Mouse (Mus musculus): ENCODE data around the gene Hck.

The Hck gene

DNA sequence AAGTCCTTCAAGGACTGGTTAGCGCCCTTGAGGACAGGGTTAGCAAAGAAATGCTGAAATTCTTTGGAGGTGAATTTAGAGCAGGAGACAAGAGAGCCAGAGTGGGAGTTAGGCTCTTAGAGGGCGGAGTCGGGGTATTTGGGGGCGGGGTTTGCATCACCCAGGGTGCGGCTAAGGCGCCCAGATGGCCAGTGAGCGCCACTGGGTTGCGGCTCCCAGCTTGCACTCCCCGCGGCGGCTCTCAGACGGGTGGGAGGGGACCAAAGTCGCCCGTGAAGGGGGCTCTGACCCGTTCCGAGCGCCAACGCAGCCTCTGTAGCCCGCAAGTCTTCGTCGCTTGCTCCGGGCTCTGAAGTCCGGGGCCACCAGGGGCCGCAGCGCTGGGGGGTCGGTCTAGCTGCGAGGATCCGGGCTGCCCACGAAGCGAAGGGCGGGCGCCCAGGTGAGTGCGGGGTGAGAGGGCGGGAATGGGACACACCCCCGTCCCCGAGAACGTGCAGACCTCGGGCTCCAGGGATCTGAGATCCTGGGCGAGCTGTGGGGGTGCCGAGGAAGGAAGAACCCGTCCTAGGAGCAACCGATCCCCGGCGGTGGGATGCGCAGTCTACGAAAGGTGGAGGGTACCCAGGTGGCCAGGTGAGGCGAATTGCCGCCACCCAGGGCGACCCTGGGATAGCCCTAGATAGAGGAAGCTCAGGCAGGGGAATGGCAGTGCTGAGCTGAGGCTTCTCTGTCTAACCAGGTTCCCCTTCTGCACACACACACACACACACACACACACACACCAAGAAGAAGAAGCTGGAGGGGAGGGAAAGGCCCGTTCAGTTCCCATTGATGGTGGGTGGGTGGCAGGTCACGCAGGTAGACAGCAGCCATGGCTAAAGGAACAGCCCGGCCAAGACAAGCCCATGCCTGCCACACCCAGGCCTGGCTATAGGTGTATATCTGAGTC lies at the start of gene Hck:
Hck (plus strand) TSS at position 156 of the 952 bp plus-strand sequence.
- DNase-seq, result no peak

DNA sequence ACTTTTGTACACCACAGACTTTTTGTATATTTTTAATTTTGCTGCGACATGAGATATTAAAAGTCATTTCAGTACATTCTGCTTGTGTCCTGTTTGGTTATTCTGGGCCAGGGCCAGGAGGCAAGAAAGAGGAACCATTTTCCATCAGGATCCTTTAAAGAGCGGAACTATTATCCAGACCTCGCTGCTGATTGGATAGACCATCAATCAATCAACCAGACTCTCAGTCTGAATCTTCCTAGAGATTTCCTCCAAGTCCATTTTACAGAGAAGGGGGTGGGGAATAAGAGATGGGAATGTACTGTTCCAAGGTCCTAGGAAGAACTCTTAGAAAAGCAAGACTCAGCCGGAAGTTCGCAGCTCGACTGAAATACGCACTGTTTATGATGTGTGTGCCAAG lies 48.1 kb upstream of the Hck start:
- no peak for DNase-seq

DNA sequence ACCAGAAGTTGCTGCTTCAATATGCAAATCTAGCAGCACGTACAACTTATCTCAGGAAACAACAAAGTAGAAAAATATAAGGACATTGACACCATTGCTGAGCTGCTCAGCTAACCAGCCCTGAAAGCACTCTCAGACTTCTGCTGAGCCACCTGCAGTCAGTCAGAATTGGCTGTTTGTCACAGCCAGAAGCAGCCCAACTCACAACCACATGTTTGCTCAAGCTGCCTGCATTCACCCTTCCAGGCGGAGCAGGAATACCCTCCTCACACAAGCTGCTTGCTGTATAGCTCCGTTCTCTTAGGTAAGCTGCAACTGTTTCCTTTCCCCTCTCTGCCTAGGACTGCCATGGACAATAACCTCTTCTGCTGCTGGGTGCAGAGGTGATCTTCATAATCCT lies 44.9 kb upstream of the Hck start:
- DNase-seq, result no peak

DNA sequence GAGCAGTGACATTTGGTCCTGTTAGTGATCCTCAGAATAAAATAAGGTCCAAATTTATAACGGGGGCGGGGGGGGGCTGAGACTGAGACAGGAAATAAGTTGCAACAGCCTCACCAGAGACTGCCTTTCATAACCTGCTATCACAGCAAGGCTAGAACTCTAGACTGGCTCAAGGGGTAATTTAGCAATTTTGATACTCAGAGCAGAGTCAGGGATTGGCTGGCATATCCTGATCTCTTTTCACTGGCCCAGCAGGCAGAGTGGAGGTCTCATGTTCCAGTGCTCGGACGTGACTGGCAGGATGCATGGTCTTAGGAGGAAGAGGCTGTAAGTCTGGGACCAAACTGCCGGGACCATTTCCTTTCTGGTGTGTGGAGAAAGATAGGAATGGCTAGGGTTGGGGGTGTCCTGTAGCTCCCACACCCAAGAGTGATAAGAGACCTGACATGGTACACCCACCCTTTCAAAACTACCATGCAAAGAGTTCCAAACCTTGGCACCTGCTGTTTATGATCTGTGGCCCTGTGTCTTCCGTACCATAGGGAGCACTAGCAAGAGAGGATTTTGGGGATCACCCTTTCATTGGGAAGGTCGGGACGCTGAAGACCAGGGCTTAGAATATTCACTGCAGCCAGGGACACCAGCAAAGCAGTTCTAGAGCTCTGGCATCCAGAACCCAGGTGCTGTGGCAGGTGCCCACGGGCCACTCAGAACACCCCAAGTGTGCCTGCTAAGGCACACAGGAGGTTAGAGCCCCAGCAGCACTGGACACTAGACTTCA lies 43.9 kb upstream of the Hck start:
- no peak for DNase-seq

DNA sequence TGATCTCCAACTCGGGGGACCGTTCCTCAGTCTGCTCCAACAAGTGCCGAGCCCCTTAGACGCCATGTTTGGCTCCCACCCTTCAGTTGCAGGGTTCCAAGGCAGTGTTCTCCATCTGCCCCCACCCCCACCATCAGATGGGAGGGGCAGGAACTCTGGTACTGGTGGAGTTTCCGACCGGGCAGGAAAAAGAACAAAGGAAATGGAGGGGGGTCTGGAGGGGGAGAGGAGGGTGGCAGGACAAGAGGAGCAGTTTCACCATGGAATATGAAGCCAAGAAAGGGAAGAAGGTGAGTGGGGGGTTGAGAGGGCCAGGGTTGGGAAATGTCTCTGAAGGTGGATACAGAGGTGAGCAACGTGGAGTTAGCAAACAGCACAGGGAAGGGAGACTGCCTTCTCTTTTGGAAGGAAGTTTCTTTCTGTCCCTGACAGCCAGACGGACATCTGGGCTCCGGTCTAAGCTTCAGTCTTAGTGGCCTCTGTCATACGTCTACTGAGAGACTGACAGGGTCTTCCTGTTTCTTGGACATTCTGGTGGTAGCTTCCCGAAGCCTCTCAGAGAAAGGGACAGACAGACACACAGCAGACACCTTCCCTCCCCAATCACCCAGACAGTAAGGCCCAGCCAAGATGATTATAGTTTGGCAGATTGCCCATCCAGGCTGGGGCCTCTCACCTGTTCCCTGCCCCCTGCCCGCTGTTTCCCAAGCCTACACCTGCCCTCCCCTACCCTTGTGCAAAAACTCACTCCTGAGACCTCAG lies 42.3 kb upstream of the Hck start, which contains the start of gene Ccm2l:
Ccm2l (plus strand) TSS at position 209 of the 762 bp plus-strand sequence.
- DNase-seq, result no peak

DNA sequence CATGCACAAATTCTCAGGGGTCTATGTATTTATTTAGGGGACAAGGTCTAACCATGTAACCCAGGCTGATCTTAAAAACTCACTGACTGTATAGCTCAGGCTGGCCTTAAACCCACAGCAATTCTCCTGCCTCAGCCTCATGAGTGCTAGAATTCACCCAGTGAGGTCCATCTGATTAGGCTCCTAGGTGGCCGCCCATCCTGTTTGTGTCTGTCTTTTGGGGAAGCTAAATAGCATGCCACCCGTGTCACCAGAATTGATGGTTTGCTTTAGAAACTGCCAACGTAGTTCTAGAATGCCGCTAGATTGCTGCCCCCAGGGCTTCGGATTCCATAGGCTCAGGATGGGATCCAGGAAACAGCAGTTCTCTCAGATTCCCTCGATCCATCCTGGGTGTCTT lies 41.3 kb upstream of the Hck start:
- no peak for DNase-seq

DNA sequence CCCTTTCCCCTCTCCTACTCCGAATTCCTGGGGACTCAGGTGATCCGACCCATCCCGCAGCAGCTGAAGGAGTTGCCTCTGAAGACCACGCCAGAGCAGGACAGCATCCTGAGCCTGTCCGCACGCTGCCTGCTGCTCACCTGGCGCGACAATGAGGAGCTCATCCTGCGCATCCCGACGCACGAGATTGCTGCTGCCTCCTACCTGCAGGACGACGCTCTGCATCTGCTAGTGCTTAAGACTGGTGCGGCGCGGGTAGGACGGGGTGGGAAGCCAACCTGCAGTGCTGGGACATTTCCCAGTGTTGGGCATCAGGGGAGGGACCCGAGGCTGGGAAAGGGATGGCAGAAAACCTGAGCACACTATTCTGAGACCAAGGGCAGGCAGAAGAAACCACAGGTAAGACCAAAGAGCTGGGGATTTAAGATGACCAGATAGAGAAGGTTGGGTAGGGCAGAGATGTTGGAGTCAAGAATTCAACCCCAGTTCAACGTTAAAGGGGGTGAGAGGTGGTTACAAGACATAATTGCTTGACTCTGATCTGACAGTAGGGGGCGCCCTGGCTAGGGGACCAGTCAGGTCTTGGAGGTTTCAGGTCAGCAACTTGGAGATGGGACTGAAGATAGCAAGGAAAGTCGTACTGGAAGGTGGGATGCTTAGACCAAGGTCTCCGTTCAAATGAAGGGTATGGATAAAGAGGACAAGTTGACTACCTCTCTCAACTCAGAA lies 37.3 kb upstream of the Hck start:
- peak; percentile 53 for DNase-seq

DNA sequence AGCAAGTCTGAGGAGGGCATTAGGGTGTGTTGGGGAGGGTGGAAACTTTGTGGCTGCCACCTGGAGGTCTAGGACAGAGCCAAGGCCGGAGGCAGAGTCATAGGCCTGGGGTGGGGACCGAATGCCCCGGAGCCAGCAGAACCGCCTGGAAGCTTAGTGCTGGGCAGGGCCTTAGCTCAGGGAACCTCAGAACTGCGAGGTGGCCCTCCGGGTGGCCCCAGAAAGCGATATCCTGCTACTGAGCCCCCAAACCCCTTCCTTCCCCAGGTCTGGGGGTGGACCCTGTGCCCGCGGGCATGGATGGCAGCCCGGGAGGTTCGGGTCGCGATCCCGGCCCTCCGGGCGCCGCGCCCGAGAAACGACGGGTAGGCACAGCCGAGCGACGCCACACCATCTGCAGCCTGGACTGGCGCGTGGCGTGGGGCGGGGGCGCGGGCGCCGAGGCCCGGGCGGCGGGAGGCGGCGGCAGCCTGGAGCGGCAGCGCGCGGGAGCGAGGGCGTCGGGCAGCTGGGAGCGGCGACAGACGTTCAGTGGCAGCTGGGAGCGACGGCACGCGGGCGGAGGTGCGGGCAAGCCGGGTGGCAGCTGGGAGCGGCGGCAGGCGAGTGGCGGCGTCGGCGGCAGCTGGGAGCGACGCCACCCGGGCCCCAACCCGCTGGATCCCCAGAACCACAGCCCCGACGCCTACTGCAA lies 36.6 kb upstream of the Hck start:
- no peak for DNase-seq

DNA sequence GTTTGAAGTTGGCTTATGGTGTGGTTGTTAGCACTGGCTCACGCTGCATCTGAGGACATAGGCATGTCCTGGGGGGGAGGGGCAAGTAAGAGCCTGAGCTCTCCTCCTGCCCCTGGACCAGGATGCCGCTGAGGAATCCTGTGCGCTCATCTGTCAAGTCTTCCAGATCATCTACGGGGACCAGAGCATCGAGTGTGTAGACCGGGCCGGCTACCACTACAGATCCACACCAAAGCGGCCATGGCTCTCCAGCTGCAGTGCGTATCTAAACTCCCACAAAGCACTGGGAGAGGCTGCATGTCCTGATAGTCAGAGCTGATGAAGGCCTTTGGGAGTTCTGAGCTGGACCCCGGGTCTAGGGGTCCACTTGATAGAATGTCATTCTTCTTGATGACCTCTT lies 33.6 kb upstream of the Hck start:
- no peak for DNase-seq

DNA sequence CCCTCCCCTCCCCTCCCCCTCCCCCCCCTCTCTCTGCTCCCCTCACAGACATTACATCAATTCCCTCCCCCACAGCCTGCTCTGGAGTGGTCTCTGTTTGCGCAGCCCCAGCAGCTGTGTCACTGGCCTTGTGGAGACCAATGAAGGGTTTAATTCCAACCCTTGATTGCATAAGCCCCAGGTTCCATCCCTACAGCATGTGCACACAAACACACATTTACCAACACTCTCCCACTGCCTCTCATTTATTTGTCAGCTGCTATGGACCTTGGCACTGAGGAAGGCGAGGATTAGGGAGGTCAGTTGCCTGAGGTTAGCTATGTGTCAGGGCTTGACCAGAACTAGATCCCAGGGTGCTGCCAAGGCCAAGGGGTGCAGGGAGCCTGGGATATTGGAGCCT lies 32.3 kb upstream of the Hck start:
- no peak for DNase-seq

DNA sequence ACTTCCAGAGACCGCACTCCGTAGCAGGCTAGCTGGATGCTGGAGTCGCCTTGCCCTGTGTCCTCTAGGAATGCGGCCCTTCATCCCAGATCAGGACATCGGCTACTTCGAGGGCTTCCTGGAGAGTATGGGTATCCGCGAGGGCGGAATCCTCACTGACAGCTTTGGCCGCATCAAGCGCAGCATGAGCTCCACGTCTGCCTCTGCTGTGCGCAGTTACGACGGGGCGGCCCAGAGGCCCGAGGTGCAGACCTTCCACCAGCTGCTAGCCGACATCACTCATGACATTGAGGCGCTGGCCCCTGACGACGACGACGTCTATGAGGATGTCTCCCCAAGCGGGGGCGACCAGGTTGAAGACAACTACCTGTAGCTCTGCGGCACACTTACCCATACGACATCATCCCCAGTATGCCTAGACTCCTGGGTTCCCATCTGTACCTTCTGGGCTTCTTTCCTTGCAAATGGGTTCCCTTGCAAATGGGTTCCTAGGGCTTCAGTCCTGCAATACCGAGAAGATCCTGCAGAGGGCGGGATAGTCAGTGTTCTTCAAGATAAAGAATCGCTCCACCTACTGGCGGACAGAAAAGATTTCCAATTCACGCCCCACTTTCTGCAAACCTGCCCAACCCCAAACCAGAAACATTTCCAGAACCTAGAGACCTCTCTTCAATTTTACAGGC lies 27.3 kb upstream of the Hck start:
- DNase-seq, result peak; percentile 84

DNA sequence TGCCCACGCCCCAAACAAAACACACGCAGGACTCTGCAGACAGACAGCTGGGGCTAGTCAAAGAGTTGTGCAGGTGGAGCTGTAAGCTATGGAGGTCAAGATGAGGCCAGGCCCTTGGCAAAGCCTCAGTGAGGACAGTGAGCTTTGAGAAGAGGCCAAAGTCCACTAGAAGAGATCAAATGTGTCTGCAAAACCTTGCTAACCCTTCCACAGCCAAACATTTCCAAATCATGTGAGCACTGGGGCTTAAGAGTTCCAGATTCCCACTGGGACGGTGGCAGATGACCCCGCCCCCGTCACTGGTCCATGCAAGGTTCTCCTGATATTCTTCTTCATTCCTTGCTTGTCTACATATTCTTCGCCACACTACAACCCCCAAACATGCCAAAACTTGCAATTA lies 26.4 kb upstream of the Hck start:
- no peak for DNase-seq

DNA sequence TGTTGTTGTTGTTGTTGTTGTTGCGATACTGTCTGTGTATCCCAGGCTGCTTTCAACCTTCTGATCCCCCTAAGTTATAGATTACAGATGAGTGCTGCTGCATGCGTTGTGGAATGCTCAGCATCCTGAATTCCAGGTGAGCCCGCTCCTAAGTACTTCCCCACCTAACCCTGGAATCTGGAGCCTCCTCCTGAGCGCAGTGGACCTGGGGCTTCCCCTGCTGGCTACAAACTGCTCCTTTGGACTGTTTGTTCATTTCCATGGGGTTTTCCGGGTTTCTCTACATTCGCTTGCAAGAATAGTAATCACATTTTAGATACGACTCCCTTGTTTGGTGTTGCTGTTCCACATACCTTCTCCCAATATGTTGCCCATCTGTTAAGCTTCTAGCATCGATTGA lies 25.0 kb upstream of the Hck start:
- DNase-seq, result no peak

DNA sequence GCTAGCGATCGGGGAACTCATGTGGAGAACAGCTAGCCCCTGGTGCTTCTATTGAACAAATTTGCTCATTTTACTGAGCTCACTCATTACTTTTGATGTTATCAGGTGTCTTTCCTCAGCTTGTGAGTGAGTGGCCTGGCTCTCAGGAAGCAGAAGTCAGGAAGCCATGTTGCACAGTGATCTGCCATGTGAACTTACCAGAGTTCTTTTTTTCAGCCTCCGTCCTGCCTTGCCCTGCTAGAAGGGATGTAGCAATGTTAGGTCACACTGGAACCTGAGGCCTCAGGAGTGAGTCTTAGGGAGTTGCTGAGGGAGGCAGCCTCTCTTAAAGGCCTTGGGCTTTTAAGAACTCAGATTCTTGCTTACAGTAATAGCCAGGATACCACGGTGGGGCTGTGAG lies 24.4 kb upstream of the Hck start:
- DNase-seq, result no peak

DNA sequence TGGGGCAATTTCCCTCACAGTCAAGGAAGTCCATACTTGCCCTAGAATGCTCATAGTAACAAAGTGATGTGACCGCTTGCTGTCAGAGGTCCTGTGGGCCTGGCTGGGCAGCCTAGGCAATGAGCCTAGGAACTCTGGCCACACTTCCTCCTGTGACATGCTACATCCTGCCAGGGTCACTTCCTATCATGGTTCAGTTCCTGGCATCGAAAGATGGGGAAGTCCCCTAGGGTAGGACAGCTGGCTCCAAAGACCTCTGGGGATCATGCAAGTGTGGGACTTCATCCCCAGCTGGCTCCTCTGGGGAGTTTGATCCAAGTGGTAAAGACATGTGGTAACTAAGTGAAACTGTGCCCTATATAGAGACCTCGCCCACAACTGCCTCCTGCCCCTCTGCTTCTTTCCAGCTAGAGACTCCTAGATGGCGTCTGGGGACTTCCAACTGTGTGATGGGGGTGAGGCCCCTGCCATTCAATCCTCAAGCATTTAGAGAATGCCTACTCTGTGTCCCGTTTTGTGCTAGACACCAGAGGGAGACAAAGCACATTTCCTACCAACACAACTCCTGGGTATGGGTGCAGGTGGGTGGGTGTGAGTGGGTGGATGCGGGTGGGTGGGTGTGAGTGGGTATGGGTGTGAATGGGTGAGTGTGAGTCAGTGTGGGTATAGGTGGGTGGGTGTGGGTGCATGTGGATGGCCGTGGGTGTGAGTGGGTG lies 23.8 kb upstream of the Hck start:
- DNase-seq, result no peak

DNA sequence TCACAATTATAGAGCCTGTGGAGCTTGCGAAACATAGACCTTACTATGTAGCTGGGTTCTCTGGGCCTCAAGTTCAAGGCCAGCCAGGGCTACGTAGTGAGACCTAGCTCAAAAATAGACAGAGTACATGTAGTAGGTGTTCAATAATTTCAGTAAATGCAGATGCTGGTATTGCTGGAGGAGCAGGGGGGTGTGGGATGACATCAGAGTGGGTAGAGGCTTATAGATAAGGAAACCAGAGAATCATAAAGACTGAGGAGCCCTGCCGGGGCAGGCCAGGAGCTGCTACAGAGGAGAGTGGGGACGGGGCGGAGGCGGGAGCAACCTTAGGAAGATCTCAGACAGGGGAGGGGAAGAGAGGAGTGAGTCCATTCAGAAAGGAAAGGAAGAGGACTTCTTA lies 22.7 kb upstream of the Hck start:
- DNase-seq, result no peak

DNA sequence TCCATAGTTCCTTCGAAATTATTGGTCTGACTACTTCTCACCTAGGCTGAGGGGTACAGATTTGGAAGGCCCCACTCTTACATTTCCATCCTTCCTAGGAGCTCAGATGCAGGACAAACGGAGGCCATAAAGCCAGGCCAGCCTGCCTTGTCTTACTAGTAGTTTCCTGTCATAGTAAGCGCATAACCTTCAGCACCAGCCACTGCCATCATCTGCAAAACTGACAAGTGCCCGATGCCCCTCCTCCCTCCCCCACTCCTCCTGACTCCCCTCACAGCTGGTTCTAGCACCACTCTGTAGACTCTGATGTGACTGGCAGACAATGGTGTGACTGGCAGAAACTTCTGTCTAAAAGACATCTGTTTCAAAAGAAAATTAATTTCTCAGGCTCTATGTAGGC lies 22.1 kb upstream of the Hck start:
- no peak for DNase-seq

DNA sequence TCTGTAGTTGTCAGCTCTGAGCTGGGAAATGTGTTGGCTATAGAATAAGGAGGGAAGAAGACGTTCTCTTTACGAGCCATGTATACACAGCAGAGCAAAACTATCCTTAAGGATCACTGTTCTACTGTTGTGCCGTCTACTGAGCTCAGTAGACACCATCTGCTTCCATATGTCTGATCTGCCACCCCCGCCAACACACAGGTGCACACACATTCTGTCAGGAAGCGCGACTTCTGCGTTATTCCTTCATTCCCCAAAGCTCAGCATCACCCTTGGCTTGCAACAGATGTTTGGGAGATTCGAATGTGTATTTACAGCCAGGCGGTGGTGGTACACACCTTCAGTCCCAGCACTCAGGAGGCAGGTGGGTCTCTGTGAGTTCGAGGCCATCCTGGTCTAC lies 21.2 kb upstream of the Hck start:
- no peak for DNase-seq

DNA sequence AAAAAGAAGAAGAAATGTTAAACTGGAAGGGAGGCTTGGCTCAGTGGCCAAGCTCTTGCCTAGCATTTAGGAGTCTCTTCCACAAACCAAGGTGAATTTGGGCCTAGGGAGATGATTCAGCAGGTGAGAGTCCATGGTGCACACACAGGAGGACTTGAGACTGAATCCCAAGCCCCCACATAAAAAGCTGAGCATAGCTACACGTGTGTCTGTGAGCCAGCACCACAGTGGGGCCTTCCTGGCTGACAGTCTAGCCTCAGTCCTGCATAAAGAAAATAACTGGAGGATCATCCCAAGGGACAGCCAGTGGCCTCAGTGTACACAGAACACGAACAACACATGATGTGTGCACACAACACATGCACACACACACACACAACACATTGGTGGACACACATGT lies 19.0 kb upstream of the Hck start:
- DNase-seq, result no peak

DNA sequence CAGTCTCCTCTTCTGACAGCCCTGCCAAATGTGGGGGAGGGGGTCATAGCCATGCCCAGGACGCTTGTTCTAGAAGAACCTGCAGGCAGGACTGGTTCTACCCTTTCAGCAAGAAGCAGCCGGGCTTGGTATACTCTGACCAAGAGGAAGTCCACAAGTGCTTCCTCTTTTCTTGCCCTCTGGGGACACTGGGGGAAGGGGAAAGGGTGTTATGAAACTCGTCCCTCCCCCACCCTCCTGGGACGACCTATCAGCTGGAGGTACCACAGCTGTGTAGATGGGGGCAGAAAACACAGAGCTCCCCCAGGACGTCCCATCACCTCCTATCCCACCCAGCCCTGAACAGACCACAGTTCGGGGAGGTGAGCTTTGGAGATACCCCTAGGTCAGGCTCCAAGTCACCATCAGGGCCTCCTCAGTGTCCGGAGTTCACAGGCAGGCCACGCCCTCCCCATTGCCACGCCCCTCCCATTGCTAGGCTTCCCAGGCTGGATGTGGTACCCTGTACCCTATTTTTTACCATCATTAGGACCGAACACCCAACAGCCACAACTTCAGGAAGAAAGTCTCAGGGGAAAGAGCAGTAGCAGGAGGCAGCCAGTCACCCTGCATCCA lies 17.6 kb upstream of the Hck start:
- DNase-seq, result no peak
